Mouse (Mus musculus) bone marrow macrophage, adult 2 months (primary cell): ENCODE results near the gene Inppl1.

Source experiments
- CTCF ChIP-seq: IDR thresholded peaks from 2 replicates; pipeline ENCODE4 v1.5.1; 2012; ENCODE audit warnings: low read depth, mild to moderate bottlenecking, low read length, moderate library complexity
- POLR2A ChIP-seq: IDR thresholded peaks from 2 replicates; pipeline ENCODE4 v1.6.1; 2012; ENCODE audit warnings: mild to moderate bottlenecking, low read depth, low read length, borderline replicate concordance

DNA sequence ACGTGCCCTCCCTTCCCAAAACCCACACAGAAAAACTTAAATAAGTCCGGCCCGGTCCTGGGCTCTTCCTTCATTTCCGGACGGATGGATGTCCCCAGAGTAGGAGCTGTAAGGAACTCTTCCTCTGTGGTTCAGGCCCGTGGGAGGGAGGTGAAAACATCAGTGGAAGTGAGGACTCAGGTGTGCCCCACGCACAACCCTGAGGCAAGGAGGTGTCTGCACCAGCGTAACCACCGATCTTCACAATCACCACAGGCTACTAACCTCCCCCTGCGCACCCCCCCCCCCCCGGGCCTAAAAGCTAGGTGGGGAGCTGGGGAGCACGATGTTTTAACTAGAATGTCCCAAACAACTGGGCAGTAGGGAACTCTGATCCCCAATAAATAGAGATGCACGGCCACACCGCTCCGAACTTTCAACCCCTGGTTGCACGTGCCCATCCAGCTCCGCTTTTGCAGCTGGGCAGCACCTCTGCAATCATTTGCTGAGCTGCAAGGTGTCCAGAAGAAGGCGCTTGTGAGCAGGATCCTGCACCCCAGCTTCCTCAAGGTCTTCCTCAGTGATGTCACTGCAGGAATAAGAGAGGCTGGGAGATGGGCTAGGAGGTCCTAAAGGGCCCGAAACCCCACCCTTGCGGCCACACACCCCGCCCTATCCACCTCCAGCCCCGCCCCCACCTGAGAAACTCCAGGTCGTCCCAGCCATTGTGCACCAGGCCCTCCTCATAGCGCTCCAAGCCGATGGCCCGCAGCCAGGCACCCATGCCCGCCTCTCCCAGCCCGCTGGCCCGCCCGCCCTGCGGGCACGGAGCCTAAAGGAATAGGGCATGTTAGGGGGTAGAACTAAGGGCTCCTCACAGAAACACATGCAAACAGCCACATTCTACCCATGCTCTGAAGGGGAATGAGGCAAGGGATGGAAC is 14.9 kb downstream of the Inppl1 start:
- TF ChIP-seq POLR2A (no peak), CTCF (no peak)
